Mouse (Mus musculus) MEL (cell line): ENCODE data around the gene Zfp566. TPM values are rescaled to one million over a fixed set of nuclear protein-coding genes. Genes with fewer than 3 reads are reported as not detected.

Source experiments
- DNase-seq: peaks from one replicate; pipeline ENCODE4 v3.0.0; 2011; ENCODE audit warnings: low read depth, low spot score
- H3K27ac ChIP-seq: 2 replicates; pipeline ENCODE4 v1.5.1; 2012; ENCODE audit warnings: low read depth, mild to moderate bottlenecking, control low read depth, low read length, moderate library complexity; ENCODE audit not compliant: control insufficient read depth
- H3K27me3 ChIP-seq, 2 experiments: fragments of 150-350 bp in 1 of 2; sonication (generic) in 1 of 2; 2 replicates each; pipeline ENCODE4 v1.6.1; 2012; ENCODE audit warnings: low read length in 2 of 2, mild to moderate bottlenecking in 2 of 2, improper control_type of control experiment in 1 of 2, moderate library complexity in 1 of 2; ENCODE audit not compliant: insufficient read depth in 2 of 2, control insufficient read depth in 1 of 2
- H3K36me3 ChIP-seq, 2 experiments: 2 replicates each; pipeline ENCODE4 v1.6.1; 2012 to 2014; ENCODE audit warnings: low read length in 2 of 2, improper control_type of control experiment in 1 of 2, inconsistent platforms in 1 of 2, mild to moderate bottlenecking in 1 of 2; ENCODE audit not compliant: insufficient read depth in 2 of 2, control insufficient read depth in 1 of 2
- H3K4me1 ChIP-seq, 2 experiments: fragments of 150-350 bp in 1 of 2; sonication (generic) in 1 of 2; 2 replicates each; pipeline ENCODE4 v1.6.1; 2012; ENCODE audit warnings: low read length in 2 of 2, improper control_type of control experiment in 1 of 2, mild to moderate bottlenecking in 1 of 2; ENCODE audit not compliant: insufficient read depth in 2 of 2, control insufficient read depth in 1 of 2
- H3K4me3 ChIP-seq, 2 experiments: fragments of 150-350 bp in 1 of 2; sonication (generic) in 1 of 2; 2 replicates each; pipeline ENCODE4 v1.5.1; 2012; ENCODE audit warnings: low read depth in 2 of 2, low read length in 2 of 2, mild to moderate bottlenecking in 2 of 2, moderate library complexity in 2 of 2, control low read depth in 1 of 2, improper control_type of control experiment in 1 of 2; ENCODE audit not compliant: control insufficient read depth in 1 of 2, insufficient read depth in 1 of 2
- H3K79me2 ChIP-seq: 2 replicates; pipeline ENCODE4 v1.6.1; 2012; ENCODE audit warnings: mild to moderate bottlenecking, low read length, moderate library complexity; ENCODE audit not compliant: control insufficient read depth, poor library complexity, insufficient read depth
- H3K9ac ChIP-seq: 2 replicates; pipeline ENCODE4 v1.6.1; 2012; ENCODE audit warnings: low read depth, mild to moderate bottlenecking, control low read depth, low read length, moderate library complexity; ENCODE audit not compliant: control insufficient read depth, poor library complexity, severe bottlenecking
- H3K9me3 ChIP-seq: fragments of 150-350 bp; sonication (generic); replicated peaks from 2 replicates; pipeline ENCODE4 v1.6.1; 2012; ENCODE audit warnings: mild to moderate bottlenecking, low read length, improper control_type of control experiment, moderate library complexity; ENCODE audit not compliant: insufficient read depth
- CHD1 ChIP-seq: IDR thresholded peaks from 2 replicates; pipeline ENCODE4 v1.6.1; 2012; ENCODE audit warnings: low read depth, mild to moderate bottlenecking, inconsistent platforms, low read length, improper control_type of control experiment
- CHD2 ChIP-seq: IDR thresholded peaks from 2 replicates; pipeline ENCODE4 v1.6.1; 2011; ENCODE audit warnings: low read length, improper control_type of control experiment
- E2F4 ChIP-seq: IDR thresholded peaks from 2 replicates; pipeline ENCODE4 v1.6.1; 2011; ENCODE audit warnings: low read depth, low read length, improper control_type of control experiment, borderline replicate concordance
- EP300 ChIP-seq, 2 experiments: IDR thresholded peaks; 2 replicates each; pipeline ENCODE4 v1.6.1; 2011; ENCODE audit warnings: improper control_type of control experiment in 2 of 2, low read length in 2 of 2, low read depth in 1 of 2, mild to moderate bottlenecking in 1 of 2
- GABPA ChIP-seq: IDR thresholded peaks from 2 replicates; pipeline ENCODE4 v1.6.1; 2012; ENCODE audit warnings: low read depth, mild to moderate bottlenecking, inconsistent platforms, low read length, improper control_type of control experiment, moderate library complexity
- HCFC1 ChIP-seq: IDR thresholded peaks from 2 replicates; pipeline ENCODE4 v1.6.1; 2012; ENCODE audit warnings: low read depth, mild to moderate bottlenecking, inconsistent platforms, low read length, improper control_type of control experiment, moderate library complexity
- JUND ChIP-seq: IDR thresholded peaks from 2 replicates; pipeline ENCODE4 v1.6.1; 2011; ENCODE audit warnings: low read depth, mild to moderate bottlenecking, improper control_type of control experiment, low read length
- MAFK ChIP-seq: IDR thresholded peaks from 2 replicates; pipeline ENCODE4 v1.6.1; 2011; ENCODE audit warnings: low read depth, mild to moderate bottlenecking, low read length, improper control_type of control experiment, borderline replicate concordance
- MAX ChIP-seq: IDR thresholded peaks from 2 replicates; pipeline ENCODE4 v1.6.1; 2011; ENCODE audit warnings: low read length, improper control_type of control experiment
- MAZ ChIP-seq: IDR thresholded peaks from 2 replicates; pipeline ENCODE4 v1.6.1; 2012; ENCODE audit warnings: low read depth, mild to moderate bottlenecking, inconsistent platforms, low read length, improper control_type of control experiment
- MEF2A ChIP-seq: IDR thresholded peaks from 2 replicates; pipeline ENCODE4 v1.6.1; 2014; ENCODE audit warnings: low read depth, mild to moderate bottlenecking, inconsistent platforms, low read length, improper control_type of control experiment; ENCODE audit not compliant: poor library complexity, insufficient replicate concordance, severe bottlenecking; ENCODE audit errors: extremely low read depth
- MXI1 ChIP-seq: IDR thresholded peaks from 2 replicates; pipeline ENCODE4 v1.6.1; 2011; ENCODE audit warnings: mild to moderate bottlenecking, low read depth, low read length, improper control_type of control experiment
- MYB ChIP-seq: IDR thresholded peaks from 2 replicates; pipeline ENCODE4 v1.6.1; 2011; ENCODE audit warnings: mild to moderate bottlenecking, low read depth, low read length, improper control_type of control experiment
- NELFE ChIP-seq: IDR thresholded peaks from 2 replicates; pipeline ENCODE4 v1.6.1; 2011; ENCODE audit warnings: low read depth, low read length, improper control_type of control experiment
- RCOR1 ChIP-seq: IDR thresholded peaks from 2 replicates; pipeline ENCODE4 v1.6.1; 2012; ENCODE audit warnings: low read depth, mild to moderate bottlenecking, inconsistent platforms, low read length, improper control_type of control experiment
- SMC3 ChIP-seq: IDR thresholded peaks from 2 replicates; pipeline ENCODE4 v1.6.1; 2011; ENCODE audit warnings: low read depth, low read length, improper control_type of control experiment
- TBP ChIP-seq: IDR thresholded peaks from 2 replicates; pipeline ENCODE4 v1.8.0; 2011; ENCODE audit warnings: low read depth, low read length, improper control_type of control experiment
- USF1 ChIP-seq: IDR thresholded peaks from 2 replicates; pipeline ENCODE4 v1.6.1; 2014; ENCODE audit warnings: low read depth, mild to moderate bottlenecking, inconsistent platforms, low read length, improper control_type of control experiment, moderate library complexity
- ZKSCAN1 ChIP-seq: IDR thresholded peaks from 2 replicates; pipeline ENCODE4 v1.6.1; 2012; ENCODE audit warnings: low read depth, mild to moderate bottlenecking, inconsistent platforms, low read length, improper control_type of control experiment, moderate library complexity
- ZMIZ1 ChIP-seq: IDR thresholded peaks from 2 replicates; pipeline ENCODE4 v1.6.1; 2012; ENCODE audit warnings: low read depth, mild to moderate bottlenecking, inconsistent platforms, low read length, improper control_type of control experiment, moderate library complexity
- ZNF384 ChIP-seq: IDR thresholded peaks from 2 replicates; pipeline ENCODE4 v1.6.1; 2012; ENCODE audit warnings: low read depth, mild to moderate bottlenecking, inconsistent platforms, low read length, improper control_type of control experiment
- polyA plus RNA-seq, 2 experiments: library from polyadenylated mRNA; stranded (reverse) in 1 of 2; unstranded in 1 of 2; fragments of >175 nt in 1 of 2; fragments of >200 nt in 1 of 2; gene quantifications; 2 replicates each; pipeline versions ENCODE4 v1.2.1 to v1.2.4; 2012; ENCODE audit warnings: low replicate concordance in 2 of 2, low read depth in 1 of 2; ENCODE audit not compliant: insufficient read length in 2 of 2, insufficient read depth in 1 of 2, missing spikeins in 1 of 2
- total RNA-seq: library from RNA; depleted of rRNA; stranded (reverse); fragments of 300-350 nt; gene quantifications from 2 replicates; pipeline ENCODE4 v1.2.3, GENCODE M21; 2012

The Zfp566 gene
- total and polyA plus RNA-seq, 3 experiments = 7.3 to 8.0 TPM; not detected in 1

- TF ChIP-seq TBP (0 out of 2 replicates have a peak, but pooled peaks have one; percentile 46), SMC3 (no peak), MAZ (no peak), MXI1 (no peak)
- TF ChIP-seq, all 39 proteins: peak for 6
Measured at GRCm38 (mm10) chr7:30050882-30051548, 39.3 kb downstream of the Zfp566 start, which contains the start of gene Zfp14 (continued).

GRCm38 (mm10) chr7:30048126-30048525 lies 42.2 kb downstream of the Zfp566 start:
- H3K79me2 ChIP-seq = no peaks in the 10 kb centered on the region
- H3K4me3 ChIP-seq = no peak overlapping the region
- no peak overlapping the region for H3K9ac ChIP-seq
- H3K27me3 ChIP-seq = no peaks in the 10 kb centered on the region
- TF ChIP-seq CHD2 = no peak
- no peak for TF ChIP-seq EP300 (IDR thresholded peaks at IDR 0.05; ENCODE audit: low read depth in 1 of 2, low read length in 2 of 2)
- TF ChIP-seq CHD1 = no peak
- no peak for TF ChIP-seq MEF2A
- TF ChIP-seq GABPA = no peak
- TF ChIP-seq MAZ = no peak
- no peak for TF ChIP-seq ZMIZ1
- no peak for TF ChIP-seq HCFC1
- no peak for TF ChIP-seq ZKSCAN1
- no peak for TF ChIP-seq JUND
- no peak for TF ChIP-seq RCOR1
- TF ChIP-seq NELFE = no peak
- TF ChIP-seq ZNF384 = no peak
- TF ChIP-seq E2F4 = no peak
- no peak for TF ChIP-seq MYB
- no peak for TF ChIP-seq USF1
- TF ChIP-seq MAX = no peak
- TF ChIP-seq MAFK = no peak
- no peak for TF ChIP-seq SMC3
- no peak overlapping the region for H3K27ac ChIP-seq
- peaks cover 0 to 5% of the 10 kb centered on the region in 2 experiments; a peak in 2 of 4 replicates for H3K36me3 ChIP-seq
- no peak for DNase-seq
- peaks cover 3 to 4% of the 10 kb centered on the region in 2 experiments; a peak in 3 of 4 replicates for H3K4me1 ChIP-seq
- H3K9me3 ChIP-seq = no peaks in the 10 kb centered on the region
